Mouse (Mus musculus) kidney, adult 8-10 months (tissue): ENCODE measurements around the gene Olfr108.

Experiments used
- DNase-seq, 2 experiments: peaks; one replicate each; pipeline ENCODE4 v3.0.0; 2022

Olfr108 gene

DNA sequence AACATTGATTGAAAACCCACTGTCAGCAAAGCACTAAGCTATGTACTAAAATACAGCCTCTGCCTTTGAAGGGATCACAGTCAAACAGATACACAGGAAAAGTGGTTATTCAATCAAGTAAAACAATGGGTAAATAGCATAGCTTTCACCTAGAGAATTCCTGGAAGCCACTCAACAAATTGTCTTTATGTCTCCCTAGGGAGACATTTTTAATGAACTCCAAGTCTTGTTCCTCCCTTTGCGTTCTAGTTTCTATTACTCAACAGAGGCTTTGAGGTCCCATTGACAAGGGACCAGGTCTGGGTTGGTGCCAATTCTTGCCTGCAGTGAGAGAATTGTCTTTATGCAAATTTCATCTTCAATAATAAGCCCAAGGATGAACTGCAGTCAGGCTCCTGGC is at the start of gene Olfr108:
Olfr108 (plus strand) TSS at position 301 of the 400 bp plus-strand sequence.
- DNase-seq: no peak

DNA sequence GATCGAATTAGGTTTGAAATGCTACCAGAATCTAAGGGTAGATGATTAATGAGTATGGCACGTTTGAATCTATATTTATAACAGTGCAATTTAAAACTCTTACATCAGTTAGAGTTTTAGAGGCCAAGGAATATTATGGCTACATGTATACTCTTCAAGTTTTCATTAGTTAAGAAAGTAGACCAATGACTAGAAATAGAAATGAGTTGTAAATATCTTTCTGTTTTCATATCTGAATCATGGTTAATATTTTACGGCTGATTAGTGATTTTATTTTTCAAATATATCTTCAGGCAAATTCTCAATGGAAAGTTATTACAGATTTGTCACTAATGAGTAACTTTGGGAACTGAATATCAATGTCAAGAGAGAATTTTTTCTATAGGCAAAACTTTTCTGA is 46.4 kb upstream of the Olfr108 start, which contains the start of gene Olfr107:
Olfr107 (plus strand) TSS at position 301 of the 400 bp plus-strand sequence.
- no peak for DNase-seq

DNA sequence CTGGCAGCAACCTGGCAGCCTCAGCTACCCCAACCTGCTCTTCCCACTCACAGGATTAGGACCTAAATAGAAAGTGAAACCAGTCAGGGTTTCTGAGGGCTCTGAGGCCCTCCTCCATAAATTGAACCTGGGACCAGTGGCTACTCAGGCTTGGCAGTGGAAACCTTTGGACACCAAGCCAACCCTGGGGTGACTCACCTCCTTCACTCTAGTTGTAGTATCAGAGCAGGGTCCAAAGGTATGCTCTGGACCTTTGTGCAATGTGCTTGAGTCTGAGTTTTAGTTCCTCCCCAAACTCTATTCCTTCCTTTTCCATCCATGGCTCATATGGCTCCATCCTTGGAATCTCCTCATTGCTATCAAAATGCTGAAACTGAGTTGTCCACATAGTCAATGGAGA is 31.9 kb upstream of the Olfr108 start:
- DNase-seq: peak in 1 of 2 experiments; percentile 2

DNA sequence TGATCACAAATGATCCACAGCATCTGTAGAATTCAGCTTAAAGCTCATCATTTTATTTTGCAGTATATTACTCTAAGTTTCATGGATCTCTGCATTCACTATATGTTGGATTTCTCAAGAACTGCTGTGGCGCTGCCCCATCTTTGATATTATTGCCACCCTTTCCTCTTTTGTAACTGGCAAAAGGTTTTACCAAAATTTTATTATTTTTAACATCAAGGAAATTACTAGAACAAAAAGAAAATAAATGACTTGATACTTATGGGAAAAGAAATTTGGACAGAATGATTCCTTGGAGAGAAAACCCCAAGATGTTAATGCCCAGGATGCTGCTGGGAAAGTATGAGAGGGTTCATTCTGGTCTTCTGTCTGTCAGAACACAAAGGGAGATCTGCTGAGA is 13.3 kb downstream of the Olfr108 start, which contains the start of gene Olfr109:
Olfr109 (plus strand) TSS at position 301 of the 400 bp plus-strand sequence.
- no peak for DNase-seq

DNA sequence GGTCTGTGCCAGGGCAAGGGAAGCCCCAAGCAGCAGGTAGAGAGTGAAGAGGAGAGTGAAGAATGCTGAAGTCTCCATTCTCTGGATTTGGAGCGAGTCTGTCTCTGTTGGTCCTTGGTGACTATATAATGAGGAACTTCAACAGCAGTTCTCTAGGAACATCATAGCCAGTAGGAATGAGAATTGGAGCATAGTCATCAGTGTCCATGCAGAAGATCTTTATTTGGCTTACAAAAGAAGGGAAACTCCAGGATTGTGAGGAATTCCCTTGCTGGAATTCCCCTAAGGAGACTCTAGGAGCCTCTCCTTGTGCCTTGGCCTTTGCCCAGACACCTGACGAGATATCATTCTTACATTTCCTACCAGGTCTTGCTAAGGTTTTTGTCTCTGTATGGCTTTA is 38.2 kb downstream of the Olfr108 start, which contains the start of gene H2-M2:
H2-M2 (minus strand) TSS at position 101 of the 400 bp plus-strand sequence.
- no peak for DNase-seq

DNA sequence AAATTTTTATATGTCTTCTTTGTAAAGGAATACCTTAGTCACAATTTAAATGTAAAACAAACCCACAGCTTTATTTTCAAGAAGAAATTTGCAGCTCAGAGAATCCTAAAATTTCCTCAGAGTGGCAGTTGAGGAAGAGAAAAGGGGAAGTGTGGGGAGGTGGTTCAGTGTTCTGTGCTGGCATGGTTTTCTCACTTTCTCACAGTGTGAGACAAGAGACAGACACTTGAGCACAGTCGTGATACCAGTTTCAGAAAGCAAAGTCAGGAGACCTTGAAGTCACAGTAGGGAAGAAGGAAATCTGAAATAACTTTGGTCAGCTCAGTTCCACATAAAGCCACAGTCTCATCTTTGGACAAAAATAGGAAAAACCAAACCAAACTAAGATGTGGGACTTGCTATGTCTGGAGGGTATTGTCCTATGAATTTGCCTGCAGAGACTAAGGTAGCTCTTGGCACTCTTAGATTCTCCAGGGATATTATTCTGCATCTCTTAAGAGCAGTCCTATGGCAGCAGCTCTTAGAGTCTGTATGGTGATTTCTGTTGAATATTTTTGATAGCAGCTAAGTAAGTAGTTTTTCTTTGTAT is 46.7 kb downstream of the Olfr108 start, which contains the start of gene Olfr110:
Olfr110 (plus strand) TSS at position 539 of the 589 bp plus-strand sequence.
- DNase-seq: no peak
